Mouse (Mus musculus): Measurements from ENCODE around the gene Gm13030.
"Not testable (repeated sequence)": the region's sequence is repeated elsewhere in the genome, so short reads cannot be mapped to it uniquely, and the experiment has no call there.

Gene Gm13030

DNA sequence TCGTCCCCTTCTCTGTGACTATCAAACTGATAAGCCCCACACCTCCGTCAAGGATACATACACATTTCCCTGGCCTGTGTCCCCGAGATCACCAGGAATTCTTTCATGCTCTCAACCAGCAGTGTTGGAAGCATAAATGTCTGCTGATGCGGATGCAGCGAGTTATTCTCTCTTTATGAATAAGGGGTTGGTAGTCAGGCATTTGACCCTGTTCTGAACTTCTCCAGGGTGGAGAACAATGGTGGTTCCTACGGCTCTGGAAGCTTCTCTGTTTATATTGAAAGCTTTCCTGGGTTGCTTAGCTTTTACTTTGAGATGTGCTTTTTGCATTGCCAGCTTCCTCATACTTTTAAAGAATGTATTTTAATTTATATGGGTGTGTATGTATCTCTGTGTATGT, at the start of gene Gm13030:
Gm13030 (minus strand) TSS at position 101 of the 400 bp plus-strand sequence.
- DNase-seq (ENCODE audit: low read depth): no peak

DNA sequence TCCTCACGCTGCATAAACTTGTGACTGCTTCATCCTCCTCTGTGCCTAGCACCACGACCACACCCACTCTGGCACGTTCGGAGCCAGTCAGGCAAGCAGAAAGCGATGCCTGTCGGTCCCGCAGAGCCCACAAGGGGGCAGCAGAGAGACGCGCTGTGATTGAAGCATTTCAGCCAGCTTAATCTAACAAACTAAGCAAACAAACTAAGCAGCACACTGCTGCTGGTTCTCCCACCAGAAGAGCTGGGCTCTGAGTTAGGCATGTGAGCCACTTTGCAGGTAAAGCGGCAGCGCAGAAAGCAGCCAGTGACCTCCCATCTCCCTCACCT, 48.3 kb upstream of the Gm13030 start:
- DNase-seq (ENCODE audit: low read depth): peak; percentile 80

GRCm38 (mm10) chr4:138921254-138922130, 47.7 kb upstream of the Gm13030 start:
- no peak for DNase-seq (ENCODE audit: low read depth)

DNA sequence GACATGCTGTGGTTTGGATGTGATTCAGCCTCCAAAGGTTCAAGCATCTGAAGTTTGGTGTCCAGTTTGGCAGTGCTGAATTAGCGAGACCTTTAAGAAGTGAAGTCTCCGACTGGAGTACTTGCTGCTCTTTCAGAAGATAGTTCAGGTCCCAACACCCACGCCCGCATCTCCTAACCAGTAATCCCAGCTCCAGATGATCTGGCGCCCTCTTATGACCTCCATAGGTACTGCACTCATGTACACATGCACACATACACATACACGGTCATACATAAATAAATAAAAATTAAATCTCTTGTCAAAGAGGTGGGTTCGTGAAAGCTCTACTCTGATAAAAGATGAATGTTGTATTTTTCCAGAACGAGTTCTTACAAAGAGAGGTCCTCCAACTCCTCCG, 43.5 kb upstream of the Gm13030 start:
- no peak for DNase-seq (ENCODE audit: low read depth)

DNA sequence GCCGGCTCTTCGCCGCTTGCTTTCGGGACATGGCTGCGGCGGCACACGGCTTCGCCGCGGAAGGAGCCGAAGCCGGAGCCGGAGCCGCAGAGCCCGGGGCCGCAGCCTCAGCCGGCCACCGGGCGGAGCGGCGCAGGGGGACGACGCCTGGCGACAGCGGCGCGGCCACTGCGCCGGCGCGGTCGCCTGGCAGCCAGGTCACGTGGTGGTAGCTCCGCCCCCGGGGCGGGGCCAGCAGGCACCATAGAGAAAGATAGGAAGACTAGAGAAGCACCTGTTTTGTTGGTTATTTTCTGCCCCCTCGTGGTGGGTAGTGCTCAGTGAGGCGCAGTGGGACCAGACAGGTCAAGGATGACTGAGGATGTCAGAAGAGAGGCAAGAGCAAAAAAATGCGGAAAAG, 40.0 kb upstream of the Gm13030 start, which contains the start of gene Otud3:
Otud3 (minus strand) TSS at position 149 of the 400 bp plus-strand sequence.
- peak; percentile 94 for DNase-seq (ENCODE audit: low read depth)

- DNase-seq (ENCODE audit: low read depth): no peak
Measured at GRCm38 (mm10) chr4:138913141-138913787, 39.5 kb upstream of the Gm13030 start.

DNA sequence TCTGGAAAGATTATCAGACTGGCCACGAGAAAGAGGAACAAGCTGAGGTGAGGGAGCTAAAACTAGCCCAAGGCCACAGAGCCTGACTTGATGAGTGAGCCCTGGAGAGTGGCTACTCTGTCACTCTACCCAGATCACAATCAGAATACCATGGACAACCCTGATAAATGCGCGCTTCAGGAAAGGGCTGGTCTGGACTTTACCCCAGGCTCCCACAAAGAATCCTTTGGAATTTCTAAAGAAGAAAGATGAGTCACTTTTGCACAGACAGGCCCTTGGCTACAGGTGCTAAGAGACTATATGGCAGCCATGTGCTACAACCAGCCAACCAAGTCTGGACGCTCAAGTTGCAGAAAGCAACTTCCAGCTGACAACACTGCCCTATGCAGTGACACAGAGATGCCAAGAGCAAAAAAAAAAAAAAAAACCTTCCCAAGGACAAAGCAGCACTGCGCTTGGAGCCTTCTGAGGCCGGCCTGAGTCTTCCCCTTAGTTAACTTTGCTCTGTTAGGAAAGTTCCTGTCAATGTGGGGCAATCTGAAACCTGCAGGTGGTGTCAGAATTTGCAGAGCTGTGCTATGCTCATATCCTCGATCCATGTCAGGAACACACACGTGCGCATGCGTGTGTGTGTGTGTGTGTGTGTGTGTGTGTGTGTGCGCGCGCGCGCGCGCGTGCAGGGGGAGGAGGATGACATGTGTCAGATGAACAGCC, 32.0 kb upstream of the Gm13030 start:
- DNase-seq (ENCODE audit: low read depth): peak; percentile 43

DNA sequence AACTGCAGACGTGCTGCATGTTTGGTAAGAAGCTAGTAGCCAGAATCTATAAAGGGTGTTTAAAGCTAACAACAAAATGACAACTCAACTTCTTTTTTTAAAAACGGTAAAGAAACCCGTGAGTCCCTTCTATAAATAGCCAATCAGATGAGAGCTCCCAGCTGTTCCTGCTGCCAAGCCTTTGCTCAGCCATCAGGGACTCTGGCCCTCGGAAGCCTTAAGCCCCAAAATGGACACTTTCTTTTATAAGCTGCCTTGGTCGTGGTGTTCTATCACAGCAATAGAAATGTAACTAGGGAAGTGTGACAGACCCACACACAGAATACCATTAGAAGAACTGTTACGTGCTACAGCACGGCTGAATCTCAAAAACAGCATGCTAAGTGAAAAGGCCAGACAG, 25.6 kb upstream of the Gm13030 start:
- no peak for DNase-seq (ENCODE audit: low read depth)

- not testable (repeated sequence) for DNase-seq (ENCODE audit: low read depth)
Measured at GRCm38 (mm10) chr4:138893789-138894188, 20.0 kb upstream of the Gm13030 start.

GRCm38 (mm10) chr4:138892655-138893054, 18.9 kb upstream of the Gm13030 start:
- DNase-seq (ENCODE audit: low read depth): no peak

- no peak for DNase-seq (ENCODE audit: low read depth)
Measured at GRCm38 (mm10) chr4:138889635-138890034, 15.9 kb upstream of the Gm13030 start.

- no peak for DNase-seq (ENCODE audit: low read depth)
Measured at GRCm38 (mm10) chr4:138889165-138889564, 15.4 kb upstream of the Gm13030 start.

GRCm38 (mm10) chr4:138884261-138884660, 10.5 kb upstream of the Gm13030 start:
- peak; percentile 90 for DNase-seq (ENCODE audit: low read depth)

DNA sequence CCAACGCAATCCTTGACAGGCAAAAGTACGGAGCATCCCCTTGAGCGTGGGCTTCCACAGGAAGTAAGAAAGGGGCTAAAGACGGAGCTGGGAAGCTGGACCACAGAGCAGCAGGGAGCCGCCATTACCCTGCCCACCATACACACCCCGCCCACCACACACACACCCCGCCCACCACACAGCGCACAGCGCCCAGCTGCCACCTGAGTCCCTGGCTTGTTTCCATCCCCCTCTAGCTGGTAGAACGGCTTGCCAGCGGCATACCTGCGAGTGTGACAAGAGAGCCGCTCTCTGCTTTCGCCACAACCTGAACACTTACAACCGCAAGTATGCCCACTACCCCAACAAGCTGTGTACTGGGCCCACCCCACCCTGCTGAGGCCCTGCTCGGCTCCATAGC, 8.4 kb upstream of the Gm13030 start:
- DNase-seq (ENCODE audit: low read depth): no peak

DNA sequence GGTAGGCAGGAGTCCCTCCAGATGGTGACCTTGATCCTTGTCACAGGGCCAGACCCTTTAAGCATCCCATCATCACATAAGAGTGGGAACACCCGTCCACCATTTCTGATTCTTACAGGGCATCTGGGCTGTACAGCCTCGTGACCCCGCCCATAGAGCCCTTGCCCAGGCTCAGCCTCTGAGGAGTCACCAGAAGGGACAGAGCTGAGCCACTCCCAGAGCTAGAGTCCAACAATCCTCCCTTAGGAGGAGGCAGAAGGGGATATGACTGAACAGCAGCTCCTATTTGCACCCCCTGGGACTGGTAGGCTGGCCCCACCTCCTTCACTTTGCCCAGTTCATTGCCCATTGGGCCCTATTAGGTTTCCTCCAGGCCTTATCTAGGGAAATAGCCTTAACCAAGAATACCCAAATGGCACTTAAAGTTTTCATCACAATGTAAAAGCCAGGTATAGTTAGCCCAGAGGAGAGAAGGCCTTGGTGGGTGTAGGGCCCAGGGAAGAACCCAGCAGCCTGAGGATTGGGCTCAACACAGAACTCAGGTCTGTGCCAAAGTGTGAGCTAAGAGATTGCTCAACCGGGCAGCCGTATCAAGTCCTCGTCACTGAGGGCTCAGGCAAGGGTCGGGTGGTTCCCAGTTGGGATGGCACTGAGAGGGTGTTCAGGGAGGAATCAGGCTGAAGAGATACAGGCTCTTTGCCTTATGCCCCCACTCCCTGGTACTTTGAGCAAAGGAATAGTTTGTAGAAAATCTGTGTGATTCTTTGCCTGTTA, 7.2 kb upstream of the Gm13030 start:
- DNase-seq (ENCODE audit: low read depth): no peak

- no peak for DNase-seq (ENCODE audit: low read depth)
Measured at GRCm38 (mm10) chr4:138879808-138880207, 6.0 kb upstream of the Gm13030 start.

DNA sequence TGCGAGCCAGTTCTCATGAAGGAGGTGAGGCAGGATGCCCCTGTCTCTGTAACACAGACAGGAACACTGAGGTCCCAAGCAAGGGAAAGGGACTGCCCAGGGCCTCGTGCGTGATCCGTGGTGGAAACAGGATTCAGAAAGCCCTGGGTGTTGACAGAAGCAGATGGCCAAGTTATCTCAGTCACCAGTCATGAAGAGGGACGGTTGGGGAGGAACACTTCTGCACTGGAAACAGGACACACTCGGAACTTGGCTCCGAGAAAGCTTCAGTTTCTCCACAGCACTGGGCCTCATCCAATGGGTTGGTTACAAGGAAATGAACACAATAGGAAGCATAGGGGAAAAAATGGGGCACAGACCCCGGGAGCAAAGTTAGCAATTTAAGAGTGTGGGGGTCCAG, 5.0 kb upstream of the Gm13030 start:
- no peak for DNase-seq (ENCODE audit: low read depth)

DNA sequence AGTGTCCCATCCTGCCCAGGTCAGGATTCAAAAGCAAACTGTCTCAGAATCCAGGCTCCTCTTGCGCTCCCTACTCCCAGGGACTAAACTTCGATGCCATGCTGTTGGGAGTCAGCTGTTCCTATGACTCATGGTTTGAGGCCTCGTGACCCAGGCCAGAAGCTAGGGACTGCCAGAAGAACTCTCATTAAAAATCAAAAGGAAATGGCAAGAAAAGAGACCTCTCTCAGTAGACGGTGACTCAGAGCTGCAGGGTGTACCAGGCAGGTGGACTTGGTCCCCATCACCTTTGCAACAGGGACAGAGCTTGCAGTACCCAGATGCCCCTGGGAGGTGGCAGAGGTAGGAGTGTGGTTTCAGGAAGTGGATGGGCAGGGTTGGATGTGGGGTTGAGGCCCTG, 4.0 kb upstream of the Gm13030 start, which contains the start of gene Pla2g2e:
Pla2g2e (plus strand) TSS at position 212 of the 400 bp plus-strand sequence.
- peak; percentile 75 for DNase-seq (ENCODE audit: low read depth)

DNA sequence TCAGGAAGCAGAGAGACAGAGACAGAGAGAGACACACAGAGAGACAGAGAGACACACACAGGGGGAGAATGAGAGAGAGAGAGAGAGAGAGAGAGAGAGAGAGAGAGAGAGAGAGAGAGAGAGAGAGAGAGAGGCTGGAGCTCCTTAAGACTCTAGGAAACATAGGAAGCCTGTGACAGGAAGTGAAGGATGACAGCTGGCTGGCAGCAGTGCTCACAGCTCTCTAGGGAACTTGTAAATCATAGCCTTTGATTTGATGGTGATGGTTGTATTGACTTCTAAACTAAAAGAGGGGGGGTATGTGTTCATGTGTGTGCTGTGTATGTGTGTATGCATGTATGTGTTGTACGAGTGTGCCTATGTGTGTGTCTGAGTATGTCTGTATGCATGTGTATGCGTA, 2.2 kb upstream of the Gm13030 start:
- DNase-seq (ENCODE audit: low read depth): no peak

- DNase-seq (ENCODE audit: low read depth): not testable (repeated sequence)
Measured at GRCm38 (mm10) chr4:138875275-138875674, 1.5 kb upstream of the Gm13030 start.

- peak; percentile 72 for DNase-seq (ENCODE audit: low read depth)
Measured at GRCm38 (mm10) chr4:138868666-138869065, 5.1 kb downstream of the Gm13030 start.

- DNase-seq (ENCODE audit: low read depth): peak; percentile 95
Measured at GRCm38 (mm10) chr4:138866413-138866812, 7.4 kb downstream of the Gm13030 start.

All from 416B (cell line).